Mouse (Mus musculus) left cerebral cortex, postnatal 36 days (tissue): Measurements from ENCODE around the gene Olfr114. TPM values are rescaled to one million over a fixed set of nuclear protein-coding genes. Genes with fewer than 3 reads are reported as not detected.

Source experiments
- DNase-seq, 2 experiments: peaks; one replicate each; pipeline ENCODE4 v3.0.0; 2021 to 2022; ENCODE audit warnings: low spot score in 2 of 2, mixed read lengths in 1 of 2
- intact Hi-C: fragments of 180-260 bp; cut with DNase I; formaldehyde crosslinking; loops from one replicate; pipeline ENCODE4 v1.15.1; 2025
- total RNA-seq, 2 experiments: library from RNA; stranded (reverse); gene quantifications; 2 replicates each; pipeline ENCODE4 v1.2.3; 2021

The Olfr114 gene
- not detected for total RNA-seq

- no peak for DNase-seq
- intact Hi-C loops = no loop called here
These were observed at the start of gene Olfr114 for GRCm38 (mm10) chr17:37592643-37593042. Gene Olfr114 (minus strand): TSS chr17:37592743.

GRCm38 (mm10) chr17:37627009-37627408 is 34.5 kb upstream of the Olfr114 start, which contains the start of the genes Olfr115 and Olfr116:
Gene Olfr115 (minus strand): TSS chr17:37627109.
Gene Olfr116 (minus strand): TSS chr17:37627199.
- DNase-seq = no peak
- intact Hi-C loops = no loop called here

- intact Hi-C loops = no loop called here
- DNase-seq = no peak
These were observed 15.0 kb downstream of the Olfr114 start, which contains the start of gene Olfr113 for GRCm38 (mm10) chr17:37577563-37577962. Gene Olfr113 (minus strand): TSS chr17:37577663.

- DNase-seq = no peak
- intact Hi-C loops = no loop called here
These were observed 23.2 kb downstream of the Olfr114 start, which contains the start of gene Olfr112 for GRCm38 (mm10) chr17:37569351-37569750. Gene Olfr112 (minus strand): TSS chr17:37569451.

GRCm38 (mm10) chr17:37558913-37559615 is 33.5 kb downstream of the Olfr114 start:
- intact Hi-C loops = no loop called here
- no peak for DNase-seq

- no peak for DNase-seq
- intact Hi-C loops = no loop called here
These were observed 48.6 kb downstream of the Olfr114 start for GRCm38 (mm10) chr17:37543800-37544435.

GRCm38 (mm10) chr17:37541454-37542119 is 51.0 kb downstream of the Olfr114 start:
- intact Hi-C loops = no loop called here
- no peak for DNase-seq

Other genes with a start within 250 kb of the Olfr114 start
- gene Olfr104-ps, start 233.2 kb downstream of the Olfr114 start, total RNA-seq = not detected
- not detected for gene Olfr105-ps, start 213.7 kb downstream of the Olfr114 start, total RNA-seq
- gene Olfr106-ps, start 202.3 kb downstream of the Olfr114 start, total RNA-seq = not detected
- gene Olfr107, start 193.5 kb downstream of the Olfr114 start, total RNA-seq = not detected
- not detected for gene Olfr108, start 147.3 kb downstream of the Olfr114 start, total RNA-seq
- gene Olfr109, start 133.8 kb downstream of the Olfr114 start, total RNA-seq = not detected
- not detected for gene H2-M2, start 109.2 kb downstream of the Olfr114 start, total RNA-seq
- gene Olfr110, start 100.3 kb downstream of the Olfr114 start, total RNA-seq = under 1 TPM in 1 of 2 experiments, not detected in 1; 0.22 TPM
- gene Olfr111, start 84.7 kb downstream of the Olfr114 start, total RNA-seq = under 1 TPM in 1 of 2 experiments, not detected in 1; 0.17 TPM
- gene Olfr112, start 23.3 kb downstream of the Olfr114 start, total RNA-seq = not detected
- not detected for gene Olfr113, start 15.1 kb downstream of the Olfr114 start, total RNA-seq
- not detected for gene Olfr115, start 34.4 kb upstream of the Olfr114 start, total RNA-seq
- not detected for gene Olfr116, start 34.5 kb upstream of the Olfr114 start, total RNA-seq
- gene Olfr117, start 71.0 kb upstream of the Olfr114 start, total RNA-seq = not detected
- gene Olfr118, start 74.2 kb upstream of the Olfr114 start, total RNA-seq = not detected
- not detected for gene Olfr119, start 103.8 kb upstream of the Olfr114 start, total RNA-seq
- gene Olfr120, start 129.1 kb upstream of the Olfr114 start, total RNA-seq = not detected
- gene Olfr121, start 156.1 kb upstream of the Olfr114 start, total RNA-seq = not detected
- gene Olfr122, start 175.9 kb upstream of the Olfr114 start, total RNA-seq = not detected
- not detected for gene Olfr123, start 200.8 kb upstream of the Olfr114 start, total RNA-seq
- not detected for gene Olfr124, start 207.1 kb upstream of the Olfr114 start, total RNA-seq
- not detected for gene Olfr125, start 240.2 kb upstream of the Olfr114 start, total RNA-seq